Mouse (Mus musculus) cerebellum, adult 2 months (tissue): Measurements from ENCODE around the gene Rpl7a.
"Not testable (repeated sequence)": the region's sequence is repeated elsewhere in the genome, so short reads cannot be mapped to it uniquely, and the experiment has no call there.

Experiments
- CTCF ChIP-seq: fragments of 200-500 bp; IDR thresholded peaks from 2 replicates; pipeline ENCODE4 v1.5.1; 2011; ENCODE audit warnings: low read depth, mild to moderate bottlenecking, control low read depth, low read length, moderate library complexity, borderline replicate concordance; ENCODE audit not compliant: insufficient read depth
- POLR2A ChIP-seq: fragments of 200-500 bp; IDR thresholded peaks from 2 replicates; pipeline ENCODE4 v1.6.1; 2011; ENCODE audit warnings: low read length, control low read depth, borderline replicate concordance; ENCODE audit not compliant: insufficient read depth

- TF ChIP-seq CTCF, POLR2A: not testable (repeated sequence)
These were observed 25.0 kb upstream of the Rpl7a start for GRCm38 (mm10) chr2:26885541-26885940.
